8 mouse cellular contexts compared by ENCODE assay signal in genomic region chr10:50698836-50699433, GRCm38 (mm10).
DNase-seq lines count a peak whose midpoint lies in the region; ATAC-seq and TF ChIP-seq lines count a peak whose summit lies in the region.

No protein-coding gene starts in this region.

- no peaks in the 10 kb centered on the region for H3K4me1 ChIP-seq in heart, embryonic 10.5 days
- no peaks in the 10 kb centered on the region for H3K4me1 ChIP-seq in hindbrain, postnatal 0 days (ENCODE audit: insufficient read depth, low read length)

- TF ChIP-seq POLR2A in brain, embryonic 14.5 days (IDR thresholded peaks at IDR 0.05; ENCODE audit: borderline replicate concordance, extremely low read depth, insufficient read depth, insufficient read length, poor library complexity, severe bottlenecking) = no peak

- no peaks in the 10 kb centered on the region for H3K27me3 ChIP-seq in heart, embryonic 10.5 days (ENCODE audit: insufficient read depth, poor library complexity, severe bottlenecking)
- H3K27me3 ChIP-seq in hindbrain, postnatal 0 days (ENCODE audit: insufficient read depth, low read length) = no peaks in the 10 kb centered on the region

- H3K36me3 ChIP-seq in heart, embryonic 10.5 days = peaks cover 7% of the 10 kb centered on the region; the same call in 1 of the 2 replicates
- 0 out of 2 replicates have a peak, but pooled peaks cover 5% of the 10 kb centered on the region for H3K36me3 ChIP-seq in hindbrain, postnatal 0 days (ENCODE audit: insufficient read depth, low read length)

- H3K27ac ChIP-seq in heart, embryonic 10.5 days = no peak overlapping the region
- no peak overlapping the region for H3K27ac ChIP-seq in hindbrain, postnatal 0 days

- no peaks in the 10 kb centered on the region for H3K9me3 ChIP-seq in heart, embryonic 10.5 days
- no peaks in the 10 kb centered on the region for H3K9me3 ChIP-seq in hindbrain, postnatal 0 days (ENCODE audit: low read length)

- TF ChIP-seq CTCF in brain, embryonic 14.5 days (IDR thresholded peaks at IDR 0.05; ENCODE audit: borderline replicate concordance, extremely low read depth, insufficient read depth, insufficient read length) = no peak
- peak; percentile 68 for TF ChIP-seq CTCF in hindbrain, postnatal 0 days (IDR thresholded peaks at IDR 0.05; ENCODE audit: low read depth)

- no peak overlapping the region for H3K9ac ChIP-seq in hindbrain, postnatal 0 days (replicated peaks; ENCODE audit: low read length)

- peak; percentile 8 for DNase-seq in heart, adult 8-10 months (ENCODE audit: low spot score)
- DNase-seq in heart, embryonic 10.5 days (ENCODE audit: low spot score) = no peak
- peak; percentile 76 for DNase-seq in 416B (ENCODE audit: low read depth)
- DNase-seq in brain, embryonic 14.5 days (ENCODE audit: low read depth) = peak; percentile 79
- DNase-seq in hindbrain, postnatal 0 days (ENCODE audit: low spot score) = peak; percentile 67
- no peak for DNase-seq in T-cell, adult 2 months (ENCODE audit: low spot score)
- DNase-seq in right cerebral cortex, adult 18-20 months = no peak
- DNase-seq in thymus, postnatal 10 days (ENCODE audit: low spot score in 2 of 2) = no peak

- H3K4me2 ChIP-seq in hindbrain, postnatal 0 days (ENCODE audit: low read depth, low read length) = no peak overlapping the region

- H3K4me3 ChIP-seq in heart, embryonic 10.5 days = no peak overlapping the region
- no peak overlapping the region for H3K4me3 ChIP-seq in hindbrain, postnatal 0 days (ENCODE audit: low read length)

- ATAC-seq in hindbrain, postnatal 0 days = no peak; the same call in 1 of the 2 replicates

- 62% methylated on average over 4 of the region's 4 CpGs for WGBS in heart, embryonic 10.5 days
- 59% methylated on average over 4 of the region's 4 CpGs for WGBS in hindbrain, postnatal 0 days

Comparison
In these comparisons a context has a peak if more than half of its experiments do, and no peak if none do; other contexts are left out.
1. DNase-seq: peak in heart, adult 8-10 months (single experiment), 416B (single experiment), brain, embryonic 14.5 days (single experiment) and hindbrain, postnatal 0 days (single experiment); none in heart, embryonic 10.5 days (single experiment), T-cell, adult 2 months (single experiment), right cerebral cortex, adult 18-20 months (single experiment) and thymus, postnatal 10 days (0 of 2).